Mouse (Mus musculus): ENCODE results near the gene Drd3.

DNA sequence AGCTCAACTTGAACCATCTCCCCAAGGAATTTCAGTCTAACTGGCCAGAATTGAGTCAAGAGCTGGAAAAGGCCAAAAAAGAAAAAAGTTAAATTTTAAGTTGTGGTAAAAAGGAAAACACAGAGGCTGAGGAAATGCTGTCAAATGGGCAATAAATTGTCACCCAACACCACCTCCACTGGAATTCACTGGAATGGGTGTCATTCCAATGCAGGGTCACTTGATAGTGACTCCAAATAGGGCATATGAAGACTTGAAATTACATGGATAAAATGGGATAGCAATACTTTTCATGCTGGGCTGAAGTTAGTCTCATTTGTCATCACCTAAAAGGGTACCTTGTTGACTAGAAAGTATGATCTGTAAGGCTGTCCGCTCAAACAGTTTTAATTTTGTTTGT is 18.9 kb downstream of the Drd3 start:
- TF ChIP-seq CTCF (IDR thresholded peaks at IDR 0.05; ENCODE audit: low read depth, low read length) (no peak), POLR2A (IDR thresholded peaks at IDR 0.05; ENCODE audit: extremely low read depth, insufficient read depth, low read length) (no peak)

All from liver, adult 2 months (tissue).